Mouse (Mus musculus): ENCODE measurements around the gene Zfp644. TPM values are rescaled to one million over a fixed set of nuclear protein-coding genes. Genes with fewer than 3 reads are reported as not detected.

Gene Zfp644
- total and polyA plus RNA-seq, 2 experiments from 2014 or later, result 45.7 to 78.1 TPM

DNA sequence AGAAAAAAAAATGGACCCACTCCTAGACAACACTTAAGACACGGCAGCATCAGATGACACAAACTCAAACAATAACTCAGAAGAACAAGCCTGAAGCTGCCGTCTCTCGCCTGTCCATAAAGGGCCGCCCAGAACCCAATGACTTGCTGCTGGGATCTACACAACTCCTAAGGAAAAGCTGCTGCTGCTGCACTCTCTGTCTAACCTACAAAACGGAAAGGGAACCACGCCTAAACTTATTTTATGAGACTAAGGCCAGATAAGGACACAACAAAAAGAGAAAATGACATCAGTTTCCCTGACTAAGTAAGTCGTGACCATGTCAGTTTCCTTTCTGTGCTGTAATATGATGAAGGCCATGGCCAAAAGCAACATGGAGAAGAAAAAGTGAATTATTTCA is 82.5 kb downstream of the Zfp644 start:
- H3K4me3 ChIP-seq (ENCODE audit: low read depth, low read length), result no peak overlapping the region
- no peak for TF ChIP-seq CTCF (IDR thresholded peaks at IDR 0.05; ENCODE audit: low read depth)
- no peak for TF ChIP-seq EP300 (IDR thresholded peaks at IDR 0.05; ENCODE audit: low read depth)
- DNase-seq (ENCODE audit: low spot score) (no peak), ATAC-seq (ENCODE audit: insufficient read depth, low read depth) (0 out of 2 replicates have a peak, but pooled peaks have one; percentile 51)
- 61% methylated on average over 7 of the region's 7 CpGs for WGBS
- H3K27ac ChIP-seq (ENCODE audit: low read depth), result no peak overlapping the region; the same call in 1 of the 2 replicates
- H3K9me3 ChIP-seq (replicated peaks; ENCODE audit: control insufficient read depth, low read length), result no peaks in the 10 kb centered on the region
- H3K27me3 ChIP-seq (ENCODE audit: control insufficient read depth, insufficient read depth, low read length), result no peaks in the 10 kb centered on the region
- no peaks in the 10 kb centered on the region for H3K4me1 ChIP-seq (ENCODE audit: control insufficient read depth, insufficient read depth)
- H3K9ac ChIP-seq (replicated peaks; ENCODE audit: low read depth, low read length), result no peak overlapping the region
- no peak overlapping the region for H3K4me2 ChIP-seq (ENCODE audit: low read depth, low read length)
- H3K36me3 ChIP-seq (replicated peaks; ENCODE audit: control insufficient read depth, insufficient read depth, low read length), result peaks cover 23% of the 10 kb centered on the region

DNA sequence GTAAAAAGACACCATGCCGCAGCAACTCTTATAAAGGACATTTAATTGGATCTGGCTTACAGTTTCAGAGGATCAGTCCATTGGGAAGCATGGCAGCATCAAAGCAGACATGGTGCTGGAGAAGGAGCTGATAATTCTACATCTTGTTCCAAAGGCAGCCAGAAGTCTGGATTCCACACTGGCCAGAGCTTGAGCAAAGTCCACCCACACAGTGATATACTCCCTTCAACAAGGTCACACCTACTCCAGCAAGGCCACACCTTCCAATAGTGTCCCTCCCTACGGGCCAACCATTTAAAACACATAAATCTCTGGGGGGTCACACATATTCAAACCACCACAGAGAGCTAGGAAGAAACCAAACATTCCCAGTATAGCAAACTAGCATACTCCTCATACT is 84.9 kb downstream of the Zfp644 start:
- peaks cover 17% of the 10 kb centered on the region; the same call in 1 of the 2 replicates for H3K36me3 ChIP-seq (replicated peaks; ENCODE audit: control insufficient read depth, insufficient read depth, low read length)
- no peak overlapping the region for H3K4me3 ChIP-seq (ENCODE audit: low read depth, low read length)
- H3K9me3 ChIP-seq (replicated peaks; ENCODE audit: control insufficient read depth, low read length), result no peaks in the 10 kb centered on the region
- TF ChIP-seq CTCF (IDR thresholded peaks at IDR 0.05; ENCODE audit: low read depth), result no peak
- TF ChIP-seq EP300 (IDR thresholded peaks at IDR 0.05; ENCODE audit: low read depth), result no peak
- no peak overlapping the region for H3K9ac ChIP-seq (replicated peaks; ENCODE audit: low read depth, low read length)
- H3K4me1 ChIP-seq (ENCODE audit: control insufficient read depth, insufficient read depth), result no peaks in the 10 kb centered on the region
- H3K27me3 ChIP-seq (ENCODE audit: control insufficient read depth, insufficient read depth, low read length), result no peaks in the 10 kb centered on the region
- H3K4me2 ChIP-seq (ENCODE audit: low read depth, low read length), result no peak overlapping the region
- 95% methylated on average over 2 of the region's 2 CpGs for WGBS
- no peak for ATAC-seq (ENCODE audit: insufficient read depth, low read depth)
- no peak for DNase-seq (ENCODE audit: low spot score)
- H3K27ac ChIP-seq (ENCODE audit: low read depth), result no peak overlapping the region

DNA sequence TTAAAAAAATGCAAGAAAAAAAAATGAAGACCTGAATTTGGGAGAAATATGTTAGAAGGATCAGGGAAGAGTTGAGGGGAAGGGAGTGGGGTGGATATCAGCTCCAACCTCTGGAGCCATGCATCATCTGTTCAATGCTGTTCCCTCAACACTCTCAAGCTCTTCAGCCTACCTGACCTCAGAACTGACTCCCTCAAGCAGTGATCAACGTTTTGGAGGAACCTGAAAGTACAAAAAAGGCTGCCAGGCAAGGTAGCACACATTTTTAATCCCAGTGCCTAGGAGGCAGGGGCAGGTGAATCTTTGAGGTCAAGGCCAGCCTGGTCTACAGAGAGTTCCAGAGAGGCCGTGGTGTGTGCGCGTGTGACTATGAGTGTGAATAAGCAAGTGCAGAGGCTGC is 88.3 kb downstream of the Zfp644 start, which contains the start of gene Gm17304:
Gene Gm17304, plus strand, starts transcription at position 301 of the 400 bp plus-strand sequence.
- ATAC-seq (ENCODE audit: insufficient read depth, low read depth) (no peak), DNase-seq (ENCODE audit: low spot score) (no peak)
- Histone ChIP-seq H3K4me2 (ENCODE audit: low read depth, low read length) (no peak within 1 kb of the TSS), H3K9me3 (replicated peaks; ENCODE audit: control insufficient read depth, low read length) (no peaks in the 10 kb centered on the region), H3K9ac (replicated peaks; ENCODE audit: low read depth, low read length) (no peak within 1 kb of the TSS), H3K4me3 (ENCODE audit: low read depth, low read length) (no peak within 1 kb of the TSS), H3K4me1 (ENCODE audit: control insufficient read depth, insufficient read depth) (no peaks in the 10 kb centered on the region), H3K27me3 (ENCODE audit: control insufficient read depth, insufficient read depth, low read length) (no peaks in the 10 kb centered on the region), H3K36me3 (replicated peaks; ENCODE audit: control insufficient read depth, insufficient read depth, low read length) (peaks cover 15% of the 10 kb centered on the region; the same call in 1 of the 2 replicates), H3K27ac (ENCODE audit: low read depth) (no peak within 1 kb of the TSS)
- TF ChIP-seq EP300 (IDR thresholded peaks at IDR 0.05; ENCODE audit: low read depth) (no peak), CTCF (IDR thresholded peaks at IDR 0.05; ENCODE audit: low read depth) (no peak)
- WGBS, result 86% methylated on average over 4 of the region's 4 CpGs

DNA sequence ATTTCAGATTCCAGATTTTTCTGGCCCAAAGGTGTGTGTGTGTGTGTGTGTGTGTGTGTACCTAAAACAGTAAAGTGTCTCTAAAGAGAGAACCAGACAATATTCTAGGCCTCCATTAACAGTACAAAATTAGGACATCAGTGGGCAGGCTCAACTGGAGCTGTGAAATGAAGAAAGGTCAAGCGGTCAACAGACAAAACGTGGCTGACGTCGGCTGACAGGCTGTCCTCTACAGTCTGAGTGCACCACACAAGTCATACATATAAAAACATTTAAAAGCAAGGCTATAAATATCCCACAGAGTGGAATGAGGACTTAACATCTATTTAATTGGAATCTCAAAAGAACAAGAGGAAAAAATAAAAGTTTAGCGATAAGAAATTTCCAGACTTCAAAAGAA is 90.0 kb downstream of the Zfp644 start:
- H3K36me3 ChIP-seq (replicated peaks; ENCODE audit: control insufficient read depth, insufficient read depth, low read length), result peaks cover 20% of the 10 kb centered on the region; the same call in 1 of the 2 replicates
- H3K27ac ChIP-seq (ENCODE audit: low read depth), result peak overlapping the region; percentile 25; the same call in 1 of the 2 replicates
- H3K9me3 ChIP-seq (replicated peaks; ENCODE audit: control insufficient read depth, low read length), result no peaks in the 10 kb centered on the region
- DNase-seq (ENCODE audit: low spot score) (peak; percentile 30), ATAC-seq (ENCODE audit: insufficient read depth, low read depth) (no peak)
- no peaks in the 10 kb centered on the region for H3K4me1 ChIP-seq (ENCODE audit: control insufficient read depth, insufficient read depth)
- H3K27me3 ChIP-seq (ENCODE audit: control insufficient read depth, insufficient read depth, low read length), result no peaks in the 10 kb centered on the region
- no peak overlapping the region for H3K4me2 ChIP-seq (ENCODE audit: low read depth, low read length)
- H3K4me3 ChIP-seq (ENCODE audit: low read depth, low read length), result no peak overlapping the region
- WGBS, result 44% methylated on average over 5 of the region's 5 CpGs
- H3K9ac ChIP-seq (replicated peaks; ENCODE audit: low read depth, low read length), result no peak overlapping the region
- TF ChIP-seq EP300 (IDR thresholded peaks at IDR 0.05; ENCODE audit: low read depth) (no peak), CTCF (IDR thresholded peaks at IDR 0.05; ENCODE audit: low read depth) (no peak)

DNA sequence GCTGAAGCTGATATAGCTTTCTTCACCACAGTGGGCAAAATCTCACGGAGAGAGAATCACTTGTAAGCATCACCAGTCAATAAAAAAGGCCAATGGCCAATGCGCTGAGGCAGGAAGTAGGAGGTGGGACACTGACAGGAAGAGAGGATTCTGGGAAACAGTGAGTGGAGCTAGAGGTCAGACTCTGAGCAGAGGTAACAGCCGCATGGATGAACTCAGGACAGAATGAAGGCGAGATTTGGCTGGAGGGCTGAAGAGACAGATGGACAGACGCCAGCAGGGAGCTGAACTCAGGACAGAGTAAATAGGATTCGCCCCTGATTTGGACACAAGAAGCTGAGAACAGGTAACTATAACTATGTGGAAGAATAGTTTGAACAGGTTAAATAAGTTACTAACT is 92.0 kb downstream of the Zfp644 start:
- no peak overlapping the region for H3K4me2 ChIP-seq (ENCODE audit: low read depth, low read length)
- no peaks in the 10 kb centered on the region for H3K9me3 ChIP-seq (replicated peaks; ENCODE audit: control insufficient read depth, low read length)
- H3K4me3 ChIP-seq (ENCODE audit: low read depth, low read length), result no peak overlapping the region
- WGBS, result 86% methylated on average over 6 of the region's 6 CpGs
- no peak for TF ChIP-seq CTCF (IDR thresholded peaks at IDR 0.05; ENCODE audit: low read depth)
- no peaks in the 10 kb centered on the region for H3K4me1 ChIP-seq (ENCODE audit: control insufficient read depth, insufficient read depth)
- ATAC-seq (ENCODE audit: insufficient read depth, low read depth) (no peak), DNase-seq (ENCODE audit: low spot score) (no peak)
- no peak overlapping the region for H3K27ac ChIP-seq (ENCODE audit: low read depth)
- no peak overlapping the region for H3K9ac ChIP-seq (replicated peaks; ENCODE audit: low read depth, low read length)
- 0 out of 2 replicates have a peak, but pooled peaks cover 12% of the 10 kb centered on the region for H3K36me3 ChIP-seq (replicated peaks; ENCODE audit: control insufficient read depth, insufficient read depth, low read length)
- H3K27me3 ChIP-seq (ENCODE audit: control insufficient read depth, insufficient read depth, low read length), result no peaks in the 10 kb centered on the region

DNA sequence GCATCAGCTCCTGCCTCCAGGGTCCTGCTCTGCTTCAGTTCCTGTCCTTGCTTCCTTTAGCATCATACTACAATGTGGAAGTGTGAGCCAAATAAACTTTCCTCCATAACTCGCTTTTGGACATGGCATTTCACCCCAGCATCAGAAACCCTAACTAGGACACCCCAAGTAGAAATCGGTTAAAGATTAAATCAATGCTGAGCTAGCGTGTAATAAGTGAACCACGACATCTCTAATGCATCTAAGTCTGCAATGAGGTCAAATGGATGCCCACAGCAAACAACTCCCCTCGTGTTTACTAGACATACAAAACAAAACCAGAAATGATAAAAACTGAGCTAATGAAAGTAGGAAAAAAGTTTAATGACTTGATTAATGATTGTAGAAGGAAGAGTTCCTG is 92.7 kb downstream of the Zfp644 start:
- no peak for DNase-seq (ENCODE audit: low spot score)
- TF ChIP-seq CTCF (IDR thresholded peaks at IDR 0.05; ENCODE audit: low read depth), result no peak
- no peak for TF ChIP-seq EP300 (IDR thresholded peaks at IDR 0.05; ENCODE audit: low read depth)
- Histone ChIP-seq H3K27me3 (ENCODE audit: control insufficient read depth, insufficient read depth, low read length) (no peaks in the 10 kb centered on the region), H3K36me3 (replicated peaks; ENCODE audit: control insufficient read depth, insufficient read depth, low read length) (0 out of 2 replicates have a peak, but pooled peaks cover 12% of the 10 kb centered on the region), H3K27ac (ENCODE audit: low read depth) (no peak overlapping the region), H3K4me2 (ENCODE audit: low read depth, low read length) (no peak overlapping the region), H3K9me3 (replicated peaks; ENCODE audit: control insufficient read depth, low read length) (no peaks in the 10 kb centered on the region), H3K9ac (replicated peaks; ENCODE audit: low read depth, low read length) (no peak overlapping the region), H3K4me3 (ENCODE audit: low read depth, low read length) (no peak overlapping the region), H3K4me1 (ENCODE audit: control insufficient read depth, insufficient read depth) (no peaks in the 10 kb centered on the region)
- no peak for ATAC-seq (ENCODE audit: insufficient read depth, low read depth)
- 94% methylated on average over 5 of the region's 5 CpGs for WGBS

All from heart, postnatal 0 days (tissue).